Mouse (Mus musculus) ZHBTc4 (cell line): ENCODE measurements at regions not wholly inside any gene's neighbourhood (a gene's known extent, or its start where the extent isn't known, plus 50 kb on each side); places are given as distances from the start of the nearest gene placed in this dataset.

ENCODE experiments used
- DNase-seq: peaks from one replicate; pipeline ENCODE4 v3.0.0-alpha.2; 2011; ENCODE audit warnings: low read depth, low spot score

GRCm38 (mm10) chr13:28699490-28700032 is 254.0 kb downstream of the Sox4 start:
- no peak for DNase-seq

GRCm38 (mm10) chr13:28697796-28698678 is 255.5 kb downstream of the Sox4 start:
- DNase-seq, result no peak

DNA sequence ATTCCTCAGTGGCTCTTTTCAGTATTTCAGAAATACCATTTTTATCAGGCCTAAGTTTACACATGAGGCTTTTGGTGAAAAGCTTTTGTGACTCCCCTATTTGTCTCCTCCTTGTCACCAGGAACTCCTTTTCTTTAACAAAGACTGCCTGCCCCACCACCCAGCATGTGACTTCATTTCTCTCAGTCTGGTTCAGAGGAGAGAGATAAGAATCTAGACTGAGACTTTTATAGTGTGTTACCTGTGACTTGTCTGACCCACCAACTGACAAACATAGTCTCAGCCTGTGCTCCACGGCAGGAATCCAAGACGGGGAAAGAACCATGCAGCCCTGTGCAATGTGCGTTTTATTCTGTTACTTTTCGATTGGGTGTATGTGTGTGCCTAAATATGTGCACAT is 260.4 kb downstream of the Sox4 start:
- peak; percentile 16 for DNase-seq

DNA sequence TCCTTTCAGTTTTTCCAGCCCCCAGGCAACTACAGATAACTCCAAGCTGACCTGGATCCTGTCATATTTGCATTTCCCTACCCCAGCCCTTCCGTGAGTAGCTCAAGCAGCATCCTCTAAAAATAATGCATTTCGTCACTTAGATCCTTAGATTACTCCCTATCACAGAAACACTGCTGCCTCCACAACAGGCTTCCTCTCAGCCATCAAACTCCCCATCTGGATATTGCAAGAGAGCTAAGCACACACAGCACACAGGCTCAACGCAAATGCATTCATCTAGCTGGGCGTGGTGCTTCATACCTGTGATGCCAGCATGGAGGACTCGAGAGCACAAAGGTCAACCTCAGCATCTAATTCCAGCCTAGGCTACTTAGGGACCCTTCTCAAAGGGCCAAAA is 260.9 kb downstream of the Sox4 start:
- DNase-seq, result peak; percentile 17

GRCm38 (mm10) chr13:28690511-28691160 is 262.9 kb downstream of the Sox4 start:
- DNase-seq, result no peak

DNA sequence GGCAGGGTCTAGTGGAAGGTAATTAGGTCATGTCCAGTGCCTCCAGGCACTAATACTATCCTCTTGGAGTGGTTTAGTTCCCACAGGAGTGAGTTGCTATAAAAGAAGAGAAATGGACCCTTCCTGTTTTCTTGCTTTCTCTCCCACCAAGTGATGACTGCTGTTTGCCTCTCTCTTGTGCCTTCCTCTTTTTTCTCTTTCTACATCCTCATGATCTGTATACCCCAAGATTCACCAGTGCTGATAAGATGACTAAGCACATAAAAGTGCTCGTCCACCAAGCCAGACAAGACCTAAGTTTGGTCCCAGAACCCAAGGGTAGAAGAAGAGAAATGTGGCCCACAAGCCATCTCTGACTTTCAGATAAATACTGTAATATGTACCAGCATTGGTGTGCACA is 265.7 kb downstream of the Sox4 start:
- no peak for DNase-seq

DNA sequence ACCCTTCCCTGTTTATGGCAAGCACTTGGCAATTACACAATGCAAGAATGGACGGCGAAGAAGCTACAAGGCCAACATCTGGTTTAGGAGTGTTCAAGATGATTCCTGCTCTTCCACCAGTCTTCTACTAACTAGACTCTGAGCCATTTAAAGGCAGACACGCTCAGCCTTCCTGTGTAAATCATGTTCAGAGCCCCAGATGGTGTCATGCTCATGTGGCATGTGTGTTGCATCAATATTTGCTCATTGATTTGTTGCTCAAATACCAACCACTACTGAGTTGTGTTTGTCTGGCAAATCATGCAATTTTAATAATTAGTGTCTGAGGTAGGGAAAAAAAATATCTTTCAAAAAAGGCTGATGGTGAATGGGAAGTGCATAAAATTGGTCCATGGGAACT is 269.2 kb downstream of the Sox4 start:
- no peak for DNase-seq

DNA sequence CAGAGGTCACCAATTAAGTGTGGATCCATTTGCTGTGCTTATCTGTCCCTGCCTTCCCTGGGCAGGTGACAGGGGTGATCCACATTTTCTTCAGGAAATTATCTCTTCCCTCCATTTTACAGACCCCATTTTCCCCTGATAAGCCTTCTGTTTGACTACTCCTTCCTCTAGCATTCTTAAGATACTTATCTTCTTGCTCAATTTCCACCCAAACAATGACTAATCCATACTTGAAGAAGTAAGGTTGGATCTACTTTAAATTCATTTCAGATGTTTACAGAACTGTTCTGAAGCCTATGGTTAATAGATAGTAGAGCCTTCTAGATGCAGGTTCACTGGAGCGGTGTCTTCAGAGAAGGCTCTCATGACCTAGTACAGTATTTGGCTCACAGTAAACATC is 273.2 kb downstream of the Sox4 start:
- DNase-seq, result no peak

- DNase-seq, result no peak
Measured at GRCm38 (mm10) chr13:28673622-28674021, 279.9 kb downstream of the Sox4 start.

GRCm38 (mm10) chr13:28671543-28671942 is 282.0 kb downstream of the Sox4 start:
- DNase-seq, result no peak

DNA sequence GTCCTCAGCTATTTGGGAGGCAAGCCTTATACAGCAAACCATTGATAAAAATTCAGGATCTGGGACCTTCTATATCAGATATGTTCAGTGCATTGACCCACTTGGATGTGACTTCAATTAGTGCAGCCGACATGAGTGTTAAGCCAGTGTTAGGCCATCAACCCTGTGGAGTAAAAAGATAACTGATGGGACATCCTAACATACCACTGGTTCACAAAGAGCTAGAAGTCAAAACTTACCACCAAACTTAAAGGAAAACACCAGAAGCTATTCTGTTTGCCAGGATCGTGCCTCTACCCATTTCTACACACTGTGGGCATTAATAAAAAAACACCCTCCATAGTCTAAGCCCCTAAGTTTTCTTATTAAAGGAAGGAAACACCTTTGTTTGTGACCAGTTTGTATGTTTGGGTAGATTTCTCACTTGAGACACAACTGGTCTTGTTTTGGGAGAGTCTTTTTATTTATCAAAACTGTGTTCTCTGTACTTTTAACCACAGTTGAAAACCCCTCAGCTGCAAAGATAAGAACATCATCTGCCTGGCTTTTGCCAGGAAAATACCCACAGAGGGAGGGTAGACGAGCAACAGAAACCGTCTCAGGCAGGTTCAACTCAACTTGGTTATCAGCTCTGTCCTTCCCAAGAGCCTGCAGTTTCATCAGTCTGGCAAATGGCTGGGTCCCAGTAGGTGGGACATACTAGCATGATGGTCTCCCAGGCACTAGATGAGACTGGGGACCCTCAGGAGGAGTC is 283.5 kb downstream of the Sox4 start:
- DNase-seq, result no peak

- no peak for DNase-seq
Measured at GRCm38 (mm10) chr13:28666832-28667231, 286.7 kb downstream of the Sox4 start.

- DNase-seq, result no peak
Measured at GRCm38 (mm10) chr13:28665150-28665549, 288.4 kb downstream of the Sox4 start.

DNA sequence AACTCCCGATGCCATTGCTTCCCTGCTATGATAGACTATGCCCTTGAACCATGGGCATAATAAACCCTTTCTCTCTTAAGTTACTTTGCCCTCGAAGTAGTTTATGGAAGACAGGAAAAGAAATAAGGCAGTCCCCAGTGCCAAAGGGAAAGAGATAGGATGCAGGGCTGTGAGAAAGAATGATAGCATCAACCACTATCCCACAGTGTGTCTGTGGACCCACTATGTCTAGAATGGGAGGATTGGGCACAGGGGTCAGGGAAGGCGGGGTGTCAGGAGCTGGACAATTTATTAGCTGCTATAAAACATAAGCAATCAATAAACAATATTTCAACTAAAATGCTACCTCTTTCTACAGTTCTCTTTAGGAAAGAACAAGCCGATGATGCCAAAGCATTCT is 288.8 kb downstream of the Sox4 start:
- no peak for DNase-seq

GRCm38 (mm10) chr13:28663950-28664681 is 289.4 kb downstream of the Sox4 start:
- no peak for DNase-seq

DNA sequence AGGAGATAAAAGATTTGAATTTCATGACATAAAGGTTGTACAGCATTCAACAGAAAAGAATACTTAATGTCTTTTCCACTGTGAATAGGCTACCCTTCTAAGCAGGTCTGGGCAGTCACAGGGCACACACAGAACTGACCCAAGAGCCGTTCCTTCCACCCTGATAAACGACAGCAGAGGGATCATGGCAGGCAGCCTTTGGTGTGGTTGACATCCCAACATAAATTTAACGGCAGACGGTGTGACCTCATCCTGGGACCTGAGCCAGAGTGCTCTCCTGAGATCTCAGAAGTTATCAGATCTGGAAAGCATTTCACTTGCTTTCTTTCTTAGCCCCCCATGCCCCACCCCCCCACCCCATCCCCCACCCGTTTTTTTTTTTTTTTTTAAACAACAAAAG is 290.1 kb downstream of the Sox4 start:
- no peak for DNase-seq

- DNase-seq, result no peak
Measured at GRCm38 (mm10) chr13:28662316-28662752, 291.2 kb downstream of the Sox4 start.

DNA sequence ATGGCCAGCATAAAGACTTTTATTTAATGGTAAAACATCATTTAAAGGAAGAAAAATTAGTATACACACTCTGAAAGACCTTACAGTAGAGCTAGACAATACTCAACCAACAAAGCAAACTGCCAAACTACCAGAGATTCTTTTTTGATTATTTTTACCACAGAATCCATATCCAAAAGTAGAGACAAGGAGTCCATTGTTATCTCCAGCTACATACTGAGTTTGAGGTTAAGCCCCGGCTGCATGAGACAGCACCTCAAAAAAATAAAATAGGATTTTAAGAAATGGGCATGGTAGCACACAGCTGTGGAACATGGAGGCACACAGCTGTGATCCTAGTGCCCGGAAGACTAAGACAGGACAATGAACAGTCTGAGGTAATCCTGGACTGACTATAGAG is 293.4 kb downstream of the Sox4 start:
- DNase-seq, result no peak

GRCm38 (mm10) chr13:28658652-28659051 is 294.9 kb downstream of the Sox4 start:
- no peak for DNase-seq

DNA sequence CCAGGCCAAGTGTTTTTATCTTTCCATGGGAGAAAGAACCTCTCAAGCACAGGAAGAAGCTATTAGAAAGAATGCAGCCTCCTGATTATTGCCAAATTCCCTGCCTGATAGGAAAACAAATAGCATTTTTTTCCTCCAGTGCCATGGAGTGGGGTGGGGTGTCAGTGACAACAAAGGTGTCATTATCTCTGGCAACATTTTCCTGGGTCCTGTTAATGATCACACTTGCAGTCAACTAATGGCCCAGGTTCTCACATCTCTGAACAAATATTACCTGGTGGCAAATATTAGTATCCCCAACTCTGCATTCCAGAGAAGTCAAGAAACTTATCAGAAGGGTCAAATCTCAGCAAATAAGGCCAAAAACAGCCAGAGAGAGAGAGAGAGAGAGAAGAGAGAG is 298.6 kb downstream of the Sox4 start:
- DNase-seq, result no peak

GRCm38 (mm10) chr13:28653362-28653761 is 300.2 kb downstream of the Sox4 start:
- DNase-seq, result no peak
